Mouse (Mus musculus): ENCODE data around the gene Parpbp. TPM values are rescaled to one million over a fixed set of nuclear protein-coding genes. Genes with fewer than 3 reads are reported as not detected.
A peak's percentile ranks its signal among the peaks of the same experiment; 100 is the strongest.

The Parpbp gene
- total RNA-seq (2021) = under 1 TPM; 0.34 TPM

DNA sequence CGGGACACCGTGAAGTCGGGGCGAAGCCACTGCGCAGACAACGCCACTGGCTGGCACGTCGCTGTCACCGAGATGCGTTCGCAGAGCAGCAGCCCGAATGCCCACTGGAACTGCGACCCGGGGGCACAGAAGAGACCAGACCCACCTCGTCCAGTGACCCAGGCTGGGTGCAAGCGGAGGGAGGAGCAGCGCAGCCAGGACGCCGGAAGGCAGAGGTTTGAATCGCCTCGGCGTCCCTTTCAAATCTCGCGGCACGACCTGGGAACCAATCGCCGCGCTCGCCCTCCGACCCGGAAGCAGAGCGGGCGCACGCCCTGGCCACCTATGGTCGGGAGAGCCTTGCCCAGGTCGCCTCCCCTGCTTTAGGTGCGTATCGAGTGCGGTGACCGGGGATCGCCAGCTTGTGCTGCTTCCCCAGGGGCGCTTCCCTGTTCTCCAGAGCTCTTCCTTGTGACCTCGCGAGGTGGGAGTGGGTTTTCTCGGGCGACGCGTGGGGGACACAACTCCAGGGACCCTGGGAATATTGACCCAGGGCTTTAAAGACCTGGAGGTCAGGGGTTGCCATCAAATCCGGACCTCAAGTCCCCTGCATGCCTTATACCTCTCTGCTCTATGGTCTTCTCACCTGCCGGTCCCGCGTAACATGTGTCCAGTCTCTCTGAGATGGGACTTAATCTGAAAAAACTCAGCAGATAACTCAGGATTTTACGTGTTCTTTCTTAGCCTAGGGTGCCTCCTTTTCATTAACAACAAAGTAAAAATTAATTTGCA lies at the start of gene Parpbp, which contains the start of gene Nup37:
Gene Parpbp, minus strand, starts transcription at position 235 of the 771 bp plus-strand sequence.
Gene Nup37, plus strand, starts transcription at position 286 of the 771 bp plus-strand sequence.
- DNase-seq (ENCODE audit: low spot score in 2 of 2) = peak; percentile 83 to 84
- intact Hi-C loops (cut with DNase I) = no loop called here

DNA sequence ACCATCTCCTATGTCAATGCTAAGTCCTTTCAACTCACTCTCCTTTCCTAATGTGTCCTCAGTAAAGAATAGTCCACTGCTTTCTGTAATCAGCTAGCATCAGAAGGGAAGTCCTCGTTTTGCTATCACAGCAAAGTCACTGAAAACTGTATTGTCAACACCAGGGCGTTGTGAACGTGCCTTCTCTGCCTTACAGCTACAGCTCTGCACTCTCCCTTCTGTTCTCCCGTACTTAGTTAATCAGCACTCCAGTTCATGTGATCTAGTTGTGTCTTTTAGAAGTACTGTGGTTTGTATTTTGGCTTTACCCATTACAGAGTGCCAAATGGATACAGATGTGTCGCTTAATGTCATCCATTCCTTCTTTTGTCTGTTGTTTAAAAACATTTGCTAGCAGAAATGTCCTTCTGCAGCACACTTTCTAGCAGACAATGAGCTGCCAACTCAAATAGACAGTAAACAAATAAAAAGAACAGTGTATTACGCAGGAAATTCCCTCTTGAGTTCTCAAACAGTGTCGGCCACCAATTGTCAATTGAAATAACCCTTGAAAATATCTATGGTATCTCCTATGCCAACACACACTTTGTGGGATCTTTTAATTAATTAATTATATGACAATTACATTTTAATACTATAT lies 20.8 kb upstream of the Parpbp start:
- intact Hi-C loops (cut with DNase I) = no loop called here
- no peak for DNase-seq (ENCODE audit: low spot score in 2 of 2)

DNA sequence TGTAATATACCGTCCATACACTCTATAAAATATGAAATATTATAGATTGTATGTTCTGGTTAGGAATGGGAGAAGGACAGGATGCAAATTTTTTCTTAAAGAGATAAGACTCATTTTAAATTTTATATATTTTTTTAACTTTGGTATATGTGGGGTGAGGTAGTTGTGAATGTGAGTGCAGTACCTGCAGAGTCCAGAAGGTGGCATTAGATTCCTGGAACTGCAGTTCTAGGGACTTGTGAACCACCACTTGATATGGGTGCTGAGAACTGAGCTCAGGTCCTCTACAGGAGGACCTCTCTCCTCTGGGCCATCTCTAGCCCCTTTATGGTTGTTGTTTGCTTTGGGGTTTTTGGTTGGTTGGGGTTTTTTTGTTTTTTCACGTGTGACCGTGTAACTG lies 19.4 kb upstream of the Parpbp start:
- intact Hi-C loops (cut with DNase I) = no loop called here
- no peak for DNase-seq (ENCODE audit: low spot score in 2 of 2)

DNA sequence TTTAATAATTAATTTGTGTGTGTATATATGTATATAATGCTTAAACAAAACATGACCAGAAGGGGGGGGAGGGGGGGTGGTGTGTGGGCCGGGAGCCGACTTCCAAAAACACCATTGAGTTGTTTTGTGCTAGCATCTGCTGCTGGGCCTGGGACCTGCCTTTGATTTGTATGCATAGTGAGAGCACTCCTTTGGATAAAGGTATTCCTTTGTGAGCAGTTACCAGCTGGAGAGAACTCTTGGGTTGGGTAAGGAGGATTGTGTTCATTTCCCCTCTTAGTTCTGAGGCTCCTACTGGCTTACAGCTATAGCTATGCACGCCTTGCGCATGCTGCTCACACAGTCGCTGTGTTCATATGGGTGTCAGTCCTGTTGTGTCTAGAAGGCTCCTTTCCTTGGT lies 15.9 kb upstream of the Parpbp start:
- intact Hi-C loops (cut with DNase I) = no loop called here
- no peak for DNase-seq (ENCODE audit: low spot score in 2 of 2)

DNA sequence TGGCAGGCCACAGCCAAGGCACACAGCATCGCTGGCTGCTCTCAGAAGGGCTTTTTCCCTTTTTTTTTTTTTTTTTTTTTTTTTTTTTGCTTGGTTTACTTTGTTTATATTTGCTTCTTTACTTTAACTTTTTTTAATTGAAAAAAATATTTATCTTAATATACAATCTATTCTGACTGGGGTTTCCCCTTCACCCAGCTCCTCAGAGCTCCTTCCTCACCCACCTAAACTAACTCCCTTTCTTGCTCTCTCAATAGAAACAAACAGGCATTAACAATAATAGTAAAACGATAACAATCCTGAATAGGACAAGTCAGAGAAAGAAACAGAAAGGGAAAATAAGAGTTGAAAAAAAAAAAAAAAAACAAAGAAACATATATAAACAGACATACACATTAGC lies 15.4 kb upstream of the Parpbp start:
- DNase-seq (ENCODE audit: low spot score in 2 of 2) = no peak

DNA sequence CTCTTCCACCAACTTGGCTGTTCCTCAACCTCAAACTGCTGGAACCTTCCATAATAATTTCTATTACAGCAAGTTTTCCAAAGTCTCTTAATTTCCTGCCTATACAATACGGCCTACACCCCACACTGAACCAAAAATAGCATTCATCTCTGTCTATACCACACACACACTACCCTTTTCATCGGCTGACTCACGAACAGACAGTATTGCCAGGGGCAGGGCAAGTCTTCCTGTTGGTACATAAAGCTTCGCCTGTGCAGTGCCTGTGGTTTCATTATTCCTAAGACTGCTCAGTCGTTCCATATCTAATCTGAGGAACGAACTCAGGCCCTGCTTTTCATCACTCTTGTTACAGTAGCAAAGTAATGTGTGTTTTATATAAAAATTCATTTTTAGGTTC lies 4.9 kb upstream of the Parpbp start:
- DNase-seq (ENCODE audit: low spot score in 2 of 2) = peak in 1 of 2 experiments; percentile 26
- intact Hi-C loops (cut with DNase I) = no loop called here

More for the DNA sequence above, 15.4 kb upstream of the Parpbp start:
- intact Hi-C loops (cut with DNase I) = no loop called here

DNA sequence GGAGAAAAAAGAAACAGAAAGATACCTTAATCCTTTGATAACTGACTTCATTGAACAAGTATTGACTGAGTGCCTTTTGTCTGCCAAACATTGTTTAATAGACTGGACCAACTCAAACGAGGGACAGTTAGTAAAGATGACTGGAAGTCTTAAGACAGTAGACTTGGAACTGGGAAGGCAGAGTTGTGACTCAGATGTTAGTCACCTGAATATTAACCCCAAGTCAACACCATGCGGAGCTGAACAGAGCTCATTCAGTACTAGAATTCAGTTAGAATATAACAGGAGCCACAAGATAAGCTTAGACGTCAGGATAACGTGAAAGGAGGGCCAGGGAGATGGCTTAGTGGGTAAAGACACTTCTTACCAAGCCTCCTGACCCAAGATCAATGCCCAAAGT lies 3.6 kb upstream of the Parpbp start:
- no peak for DNase-seq (ENCODE audit: low spot score in 2 of 2)
- intact Hi-C loops (cut with DNase I) = no loop called here

DNA sequence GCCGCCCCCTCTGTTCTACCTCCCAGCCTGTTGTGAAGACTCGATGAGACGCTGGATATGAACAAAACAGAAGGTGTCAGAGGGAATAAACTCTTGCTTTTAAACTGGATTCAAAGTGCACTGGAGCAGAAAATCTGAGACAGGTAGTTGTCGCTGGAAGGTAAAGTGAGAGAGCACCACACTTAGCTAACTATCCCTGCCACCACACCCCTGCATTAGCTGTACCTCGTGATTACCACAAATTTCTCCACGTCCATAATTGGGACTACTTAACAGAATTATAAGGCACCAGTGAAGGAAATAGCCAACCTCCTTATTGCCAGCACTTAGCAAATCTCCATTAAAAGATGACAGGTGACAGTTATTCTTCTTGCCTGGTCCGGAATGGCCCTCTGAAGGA lies 554 bp downstream of the Parpbp start:
- intact Hi-C loops (cut with DNase I) = no loop called here

DNA sequence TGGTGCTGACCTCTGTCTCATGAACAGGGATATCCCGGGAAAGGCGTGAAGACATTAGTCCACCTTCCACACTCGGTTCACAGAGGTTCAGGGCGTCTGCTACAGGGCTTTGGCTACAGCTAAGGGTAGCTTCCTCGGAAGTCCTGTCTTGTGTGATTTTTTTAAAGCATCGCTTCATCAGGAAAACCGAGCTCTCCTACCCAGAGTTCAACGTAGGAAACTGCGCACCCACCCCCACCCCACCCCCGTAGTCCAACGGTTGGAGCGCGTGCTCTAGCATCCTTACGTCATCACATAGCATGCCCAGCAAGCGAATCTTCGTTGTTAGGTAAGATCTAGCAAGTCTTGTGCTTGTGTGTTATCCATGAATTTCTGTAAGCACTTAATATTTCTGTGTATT lies 11.1 kb downstream of the Parpbp start:
- intact Hi-C loops (cut with DNase I) = no loop called here
- DNase-seq (ENCODE audit: low spot score in 2 of 2) = no peak

More for the DNA sequence above, 554 bp downstream of the Parpbp start:
- no peak for DNase-seq (ENCODE audit: low spot score in 2 of 2)

DNA sequence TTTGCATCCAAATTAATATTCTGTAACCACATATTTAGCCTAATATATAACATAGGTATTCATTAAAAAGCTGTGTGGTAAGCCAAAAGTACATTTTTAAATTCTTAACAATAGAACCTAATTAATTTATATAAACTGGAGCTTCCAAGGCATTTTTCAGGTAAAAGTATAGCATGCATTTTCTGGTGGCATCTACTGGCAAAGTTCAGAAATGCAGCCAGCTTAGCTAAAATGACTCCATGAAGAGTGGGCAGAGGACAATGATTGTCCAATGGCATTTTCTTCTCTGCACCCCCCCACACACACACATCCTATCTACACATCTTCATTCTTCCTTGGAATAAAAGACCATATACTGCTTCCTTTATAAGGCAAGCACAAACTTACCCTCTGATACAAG lies 27.0 kb downstream of the Parpbp start:
- intact Hi-C loops (cut with DNase I) = loop anchor here (5.0 to 10.0 kb wide), 2 partner anchors 265 to 467 kb away; partner anchors contain the start of gene Igf1
- no peak for DNase-seq (ENCODE audit: low spot score in 2 of 2)

DNA sequence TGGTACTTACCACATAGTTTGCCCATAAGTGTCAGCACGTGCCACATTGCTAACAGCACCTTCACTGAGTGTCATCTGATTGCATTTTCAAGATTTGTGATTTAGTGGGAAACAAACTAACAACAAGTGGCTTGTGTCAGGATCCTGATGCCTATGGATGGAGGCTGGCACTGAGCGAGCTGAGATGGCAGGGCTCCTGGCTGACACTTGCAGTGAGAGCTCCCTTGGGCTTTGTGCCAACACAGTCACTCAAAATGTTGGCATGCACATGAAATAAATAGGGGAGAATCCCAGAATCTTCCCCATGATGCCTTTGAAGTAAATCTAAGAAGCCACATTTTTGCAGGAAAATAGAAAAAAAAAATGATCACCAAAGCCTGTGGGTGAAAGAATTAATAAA lies 33.5 kb downstream of the Parpbp start:
- intact Hi-C loops (cut with DNase I) = loop anchor here (10.0 kb wide), 1 partner anchor 258 kb away; the partner anchor contains the start of gene Igf1
- no peak for DNase-seq (ENCODE audit: low spot score in 2 of 2)

DNA sequence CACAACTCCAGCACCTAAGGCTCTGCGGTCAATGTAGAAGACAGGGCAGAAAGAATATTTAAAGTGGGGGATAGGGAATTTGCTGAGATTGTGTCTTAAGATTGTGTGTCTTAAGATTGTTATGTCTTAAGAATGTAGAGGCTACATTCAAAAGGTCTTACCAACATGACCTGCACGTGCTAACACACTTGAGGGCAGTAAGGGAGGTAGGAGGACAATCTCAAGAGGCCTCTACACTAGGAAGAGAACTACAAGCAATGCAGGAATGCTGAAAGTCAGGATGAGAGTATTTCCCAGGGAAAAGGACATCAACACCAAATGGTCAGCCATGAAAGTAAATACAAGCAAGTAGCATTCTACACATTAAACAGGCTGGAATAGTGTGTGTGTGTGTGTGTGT lies 40.6 kb downstream of the Parpbp start:
- intact Hi-C loops (cut with DNase I) = no loop called here
- no peak for DNase-seq (ENCODE audit: low spot score in 2 of 2)

DNA sequence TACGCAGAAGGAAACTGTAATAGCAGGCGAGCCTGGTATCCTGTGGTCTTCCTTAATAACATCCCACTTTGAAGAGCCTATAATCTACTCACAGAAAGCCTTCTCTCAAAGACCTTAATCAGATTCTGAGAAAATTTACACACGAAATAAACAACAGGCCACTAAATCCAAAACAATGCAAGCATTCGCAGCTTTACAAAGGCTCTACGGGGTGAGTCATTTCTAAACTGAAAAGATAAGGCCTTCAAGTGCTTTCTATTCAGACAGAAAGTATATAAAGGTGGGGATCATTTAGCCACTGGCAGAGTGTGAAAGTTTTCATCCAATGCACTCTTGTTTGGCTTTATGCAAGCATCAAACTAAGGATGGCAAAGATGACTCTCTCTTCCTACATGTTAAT lies 56.0 kb downstream of the Parpbp start, which contains the start of gene Pmch:
Gene Pmch, plus strand, starts transcription at position 301 of the 400 bp plus-strand sequence.
- no peak for DNase-seq (ENCODE audit: low spot score in 2 of 2)
- intact Hi-C loops (cut with DNase I) = no loop called here

DNA sequence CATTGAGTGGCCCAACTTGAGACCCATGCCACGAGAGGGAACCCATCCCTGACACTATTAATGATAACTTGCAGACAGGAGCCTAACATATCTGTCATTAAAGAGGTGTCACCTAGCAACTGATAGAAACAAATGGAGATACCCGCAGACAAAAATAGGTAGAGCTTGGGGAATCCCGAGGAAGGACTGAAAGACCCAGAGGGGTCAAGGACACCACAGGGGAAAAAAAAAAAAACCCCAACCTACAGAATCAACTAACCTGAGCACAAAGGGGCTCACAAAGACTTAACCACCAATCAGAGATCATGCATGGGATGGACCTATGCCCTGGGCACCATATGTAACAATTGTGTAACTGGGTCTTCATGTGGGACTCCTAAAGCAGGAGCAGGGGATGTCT lies 79.4 kb downstream of the Parpbp start:
- DNase-seq (ENCODE audit: low spot score in 2 of 2) = no peak
- intact Hi-C loops (cut with DNase I) = no loop called here

DNA sequence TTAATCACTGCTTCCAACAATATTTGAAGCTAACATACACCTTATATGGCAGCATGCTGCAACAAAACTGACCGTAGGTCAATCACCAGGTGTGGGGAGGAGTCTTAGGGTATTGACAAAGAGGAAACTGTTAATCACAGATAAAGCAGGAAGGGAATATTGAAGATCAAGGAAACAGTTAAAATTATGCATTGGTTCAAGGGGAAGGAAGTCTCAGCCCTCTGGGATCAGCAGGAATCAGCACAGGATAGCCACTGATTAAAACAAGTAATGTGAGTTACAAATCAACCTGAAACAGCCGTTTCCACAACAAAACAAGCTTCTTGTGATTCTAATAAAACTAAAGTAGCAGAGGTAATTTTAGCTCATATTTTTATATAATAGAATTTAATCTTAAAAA lies 81.9 kb downstream of the Parpbp start:
- intact Hi-C loops (cut with DNase I) = no loop called here
- DNase-seq (ENCODE audit: low spot score in 2 of 2) = no peak

DNA sequence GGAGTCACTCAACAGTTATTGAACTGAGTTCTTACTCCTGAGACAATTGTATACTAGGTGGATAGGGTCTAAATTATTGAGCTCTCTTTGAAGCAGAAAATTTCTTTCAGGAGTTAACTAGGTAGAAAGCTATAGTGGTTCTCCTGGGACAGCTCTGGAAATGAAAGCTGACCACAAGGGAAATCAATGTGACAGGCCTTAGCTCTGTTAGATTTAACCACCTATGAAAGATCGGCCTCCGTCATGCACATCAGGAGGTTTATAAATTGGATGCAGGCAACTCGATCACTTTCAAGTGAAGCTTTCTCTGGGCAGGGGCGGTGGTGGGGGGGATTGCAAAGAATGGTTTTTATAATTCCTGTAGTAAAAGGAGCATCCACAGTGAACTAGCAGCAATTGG lies 83.3 kb downstream of the Parpbp start:
- DNase-seq (ENCODE audit: low spot score in 2 of 2) = no peak
- intact Hi-C loops (cut with DNase I) = no loop called here

DNA sequence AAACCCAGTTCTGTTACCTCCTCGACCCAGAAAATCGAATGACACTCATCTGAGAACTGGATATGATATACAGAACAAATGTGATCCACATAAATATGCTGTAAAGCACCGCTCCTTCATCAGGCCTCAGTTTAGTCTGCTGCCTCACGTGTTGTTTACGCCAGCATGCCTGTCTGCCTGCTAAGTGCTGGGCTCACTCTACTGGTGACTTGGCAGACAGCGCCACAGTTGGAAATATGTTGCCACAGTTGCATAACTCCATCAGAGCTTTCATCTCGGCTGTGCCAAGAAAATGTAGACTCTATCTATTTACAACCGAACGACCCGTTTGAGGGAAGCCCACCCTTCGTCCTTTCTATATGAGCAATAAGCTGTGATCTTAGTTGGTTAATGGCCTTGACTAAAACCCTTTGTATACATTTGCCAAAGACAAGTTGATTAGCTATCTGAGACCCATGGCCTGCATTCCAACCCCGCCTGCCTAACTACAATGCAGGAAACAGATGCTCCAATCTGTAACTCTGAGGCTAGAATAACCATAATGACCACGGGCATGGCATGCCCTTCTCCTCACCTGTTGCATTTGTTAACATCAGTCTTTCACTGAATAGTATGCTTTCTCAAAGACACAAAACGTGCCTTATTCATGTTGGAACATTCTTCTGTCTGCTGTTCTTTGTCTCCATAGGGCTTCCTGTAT lies 89.6 kb downstream of the Parpbp start:
- DNase-seq (ENCODE audit: low spot score in 2 of 2) = peak; percentile 13 to 49
- intact Hi-C loops (cut with DNase I) = no loop called here

DNA sequence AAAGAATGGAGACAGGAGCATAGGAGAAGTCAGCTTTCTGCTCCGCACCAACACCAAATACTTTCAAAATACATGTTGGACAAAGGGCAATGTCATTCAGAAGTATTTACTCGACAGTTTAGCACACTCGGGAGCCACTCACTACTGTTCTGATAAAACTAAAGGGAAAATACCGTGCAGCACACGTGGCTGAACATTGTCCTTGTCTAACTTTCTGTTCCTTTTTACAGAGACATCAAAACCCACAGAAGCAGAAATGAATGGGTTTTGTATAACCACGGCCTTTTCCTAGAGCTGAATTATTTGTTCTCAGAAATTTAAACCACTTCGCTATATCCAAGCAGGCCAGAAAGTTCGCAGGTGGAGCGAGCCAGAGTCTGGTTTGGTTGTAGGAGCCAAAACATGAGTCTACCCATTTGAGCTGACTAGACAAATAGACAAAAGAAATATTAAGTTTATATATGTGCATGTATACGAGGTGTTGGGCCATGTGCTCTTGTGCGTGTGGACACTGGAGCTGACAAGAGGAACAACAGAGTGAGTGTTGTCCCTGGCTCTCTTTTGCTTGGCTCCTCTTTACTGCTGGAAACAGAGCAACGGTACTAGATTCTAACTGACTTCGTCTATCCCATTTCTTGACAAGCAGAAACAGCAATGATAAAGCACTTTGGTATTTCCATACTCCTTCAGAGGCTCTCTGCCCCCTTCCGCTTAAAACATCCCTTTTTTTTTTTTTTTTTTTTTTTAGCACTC lies 92.3 kb downstream of the Parpbp start:
- no peak for DNase-seq (ENCODE audit: low spot score in 2 of 2)
- intact Hi-C loops (cut with DNase I) = no loop called here

DNA sequence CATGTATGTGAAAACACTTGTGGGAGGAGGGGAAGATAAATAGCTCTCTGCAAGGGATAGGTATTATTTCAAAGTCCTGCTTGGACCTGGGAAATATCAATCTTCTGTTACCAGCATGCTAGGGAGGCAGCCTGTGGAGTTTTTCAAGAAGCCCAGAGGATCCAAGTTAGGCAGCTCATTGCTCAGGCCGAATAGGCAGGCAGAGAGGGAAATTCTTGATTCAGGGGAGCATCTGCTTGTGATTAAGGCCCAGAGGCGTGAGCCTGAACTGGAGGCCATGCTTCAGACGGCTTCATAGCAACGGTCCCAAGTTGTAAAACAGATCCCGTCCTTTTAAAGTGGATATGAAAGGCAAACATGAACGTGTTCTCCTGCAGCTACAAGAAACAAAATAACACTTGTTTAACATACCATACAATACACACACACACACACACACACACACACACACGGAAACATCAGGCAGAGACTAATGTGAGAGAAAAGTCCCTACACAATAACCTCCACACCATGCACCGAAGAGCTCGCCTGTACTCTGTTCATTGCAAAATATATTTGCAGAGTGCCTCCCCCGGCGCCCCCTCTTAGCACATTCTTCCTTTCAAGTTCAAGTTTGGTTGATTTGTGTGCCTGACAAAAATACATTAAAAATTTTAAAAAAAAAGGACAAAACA lies 100.5 kb downstream of the Parpbp start:
- no peak for DNase-seq (ENCODE audit: low spot score in 2 of 2)

More for the DNA sequence above, 100.5 kb downstream of the Parpbp start:
- intact Hi-C loops (cut with DNase I) = no loop called here

Data from left cerebral cortex, postnatal 25 days (tissue).